Mouse (Mus musculus): Measurements from ENCODE around the gene Guca1b. TPM values are rescaled to one million over a fixed set of nuclear protein-coding genes. Genes with fewer than 3 reads are reported as not detected.
"Not testable (repeated sequence)": the region's sequence is repeated elsewhere in the genome, so short reads cannot be mapped to it uniquely, and the experiment has no call there.

The Guca1b gene
- total and polyA plus RNA-seq, 2 experiments from 2014 or later: 0.38 TPM; not detected in 1

GRCm38 (mm10) chr17:47395376-47395913 is 10.3 kb downstream of the Guca1b start:
- 2% methylated on average over 19 of the region's 20 CpGs for WGBS
- Histone ChIP-seq H3K4me1 (ENCODE audit: control insufficient read depth, insufficient read depth) (peaks cover 6% of the 10 kb centered on the region; the same call in 1 of the 2 replicates), H3K36me3 (replicated peaks; ENCODE audit: control insufficient read depth, insufficient read depth, low read length) (no peaks in the 10 kb centered on the region), H3K27ac (ENCODE audit: low read depth) (no peak overlapping the region), H3K9ac (replicated peaks; ENCODE audit: low read depth, low read length) (no peak overlapping the region; the same call in 1 of the 2 replicates), H3K4me2 (ENCODE audit: low read depth, low read length) (peak overlapping the region; percentile 56), H3K4me3 (ENCODE audit: low read depth, low read length) (peak overlapping the region; percentile 36), H3K9me3 (replicated peaks; ENCODE audit: control insufficient read depth, low read length) (no peaks in the 10 kb centered on the region), H3K27me3 (ENCODE audit: control insufficient read depth, insufficient read depth, low read length) (peaks cover 39% of the 10 kb centered on the region)
- peak; percentile 72 for ATAC-seq (ENCODE audit: insufficient read depth, low read depth)
- no peak for TF ChIP-seq EP300 (IDR thresholded peaks at IDR 0.05; ENCODE audit: low read depth)
- TF ChIP-seq CTCF (IDR thresholded peaks at IDR 0.05; ENCODE audit: low read depth): no peak
- DNase-seq (ENCODE audit: low spot score): no peak

GRCm38 (mm10) chr17:47399091-47399490 is 13.9 kb downstream of the Guca1b start:
- TF ChIP-seq EP300 (IDR thresholded peaks at IDR 0.05; ENCODE audit: low read depth): no peak
- TF ChIP-seq CTCF (IDR thresholded peaks at IDR 0.05; ENCODE audit: low read depth): no peak
- no peak for DNase-seq (ENCODE audit: low spot score)
- no peak overlapping the region for H3K27ac ChIP-seq (ENCODE audit: low read depth)
- no peak overlapping the region for H3K4me2 ChIP-seq (ENCODE audit: low read depth, low read length)
- peaks cover 28% of the 10 kb centered on the region for H3K27me3 ChIP-seq (ENCODE audit: control insufficient read depth, insufficient read depth, low read length)
- H3K4me3 ChIP-seq (ENCODE audit: low read depth, low read length): no peak overlapping the region
- H3K36me3 ChIP-seq (replicated peaks; ENCODE audit: control insufficient read depth, insufficient read depth, low read length): no peaks in the 10 kb centered on the region
- no peaks in the 10 kb centered on the region for H3K9me3 ChIP-seq (replicated peaks; ENCODE audit: control insufficient read depth, low read length)
- H3K4me1 ChIP-seq (ENCODE audit: control insufficient read depth, insufficient read depth): peaks cover 6% of the 10 kb centered on the region; the same call in 1 of the 2 replicates
- 76% methylated on average over 8 of the region's 8 CpGs for WGBS
- H3K9ac ChIP-seq (replicated peaks; ENCODE audit: low read depth, low read length): no peak overlapping the region
- no peak for ATAC-seq (ENCODE audit: insufficient read depth, low read depth)

- TF ChIP-seq CTCF (IDR thresholded peaks at IDR 0.05; ENCODE audit: low read depth) (no peak), EP300 (IDR thresholded peaks at IDR 0.05; ENCODE audit: low read depth) (no peak)
- Histone ChIP-seq H3K9ac (replicated peaks; ENCODE audit: low read depth, low read length) (no peak within 1 kb of the TSS), H3K36me3 (replicated peaks; ENCODE audit: control insufficient read depth, insufficient read depth, low read length) (no peaks in the 10 kb centered on the region), H3K27ac (ENCODE audit: low read depth) (no peak within 1 kb of the TSS), H3K4me2 (ENCODE audit: low read depth, low read length) (no peak within 1 kb of the TSS), H3K4me3 (ENCODE audit: low read depth, low read length) (no peak within 1 kb of the TSS), H3K27me3 (ENCODE audit: control insufficient read depth, insufficient read depth, low read length) (peaks cover 18% of the 10 kb centered on the region), H3K4me1 (ENCODE audit: control insufficient read depth, insufficient read depth) (no peaks in the 10 kb centered on the region), H3K9me3 (replicated peaks; ENCODE audit: control insufficient read depth, low read length) (no peaks in the 10 kb centered on the region)
- DNase-seq (ENCODE audit: low spot score) (no peak), ATAC-seq (ENCODE audit: insufficient read depth, low read depth) (no peak)
- 67% methylated on average over 10 of the region's 10 CpGs for WGBS
These were observed 15.3 kb downstream of the Guca1b start, which contains the start of gene Guca1a for GRCm38 (mm10) chr17:47400451-47400850. Gene Guca1a, minus strand, starts transcription at chr17:47400584.

GRCm38 (mm10) chr17:47407717-47408557 is 22.7 kb downstream of the Guca1b start:
- Histone ChIP-seq H3K27me3 (ENCODE audit: control insufficient read depth, insufficient read depth, low read length) (peaks cover 20% of the 10 kb centered on the region), H3K9me3 (replicated peaks; ENCODE audit: control insufficient read depth, low read length) (no peaks in the 10 kb centered on the region), H3K27ac (ENCODE audit: low read depth) (no peak overlapping the region), H3K9ac (replicated peaks; ENCODE audit: low read depth, low read length) (no peak overlapping the region), H3K4me3 (ENCODE audit: low read depth, low read length) (no peak overlapping the region), H3K4me1 (ENCODE audit: control insufficient read depth, insufficient read depth) (no peaks in the 10 kb centered on the region), H3K36me3 (replicated peaks; ENCODE audit: control insufficient read depth, insufficient read depth, low read length) (no peaks in the 10 kb centered on the region), H3K4me2 (ENCODE audit: low read depth, low read length) (no peak overlapping the region)
- no peak for ATAC-seq (ENCODE audit: insufficient read depth, low read depth)
- no peak for DNase-seq (ENCODE audit: low spot score)
- TF ChIP-seq EP300 (IDR thresholded peaks at IDR 0.05; ENCODE audit: low read depth) (no peak), CTCF (IDR thresholded peaks at IDR 0.05; ENCODE audit: low read depth) (no peak)
- WGBS: 62% methylated on average over 10 of the region's 10 CpGs

- no peaks in the 10 kb centered on the region for H3K4me1 ChIP-seq (ENCODE audit: control insufficient read depth, insufficient read depth)
- no peak for TF ChIP-seq EP300 (IDR thresholded peaks at IDR 0.05; ENCODE audit: low read depth)
- peak; percentile 55 for TF ChIP-seq CTCF (IDR thresholded peaks at IDR 0.05; ENCODE audit: low read depth)
- ATAC-seq (ENCODE audit: insufficient read depth, low read depth): no peak
- peak; percentile 43 for DNase-seq (ENCODE audit: low spot score)
- H3K9me3 ChIP-seq (replicated peaks; ENCODE audit: control insufficient read depth, low read length): no peaks in the 10 kb centered on the region
- H3K27ac ChIP-seq (ENCODE audit: low read depth): no peak overlapping the region
- 20% methylated on average over 8 of the region's 8 CpGs for WGBS
- H3K36me3 ChIP-seq (replicated peaks; ENCODE audit: control insufficient read depth, insufficient read depth, low read length): no peaks in the 10 kb centered on the region
- H3K9ac ChIP-seq (replicated peaks; ENCODE audit: low read depth, low read length): no peak overlapping the region
- no peak overlapping the region for H3K4me2 ChIP-seq (ENCODE audit: low read depth, low read length)
- H3K4me3 ChIP-seq (ENCODE audit: low read depth, low read length): no peak overlapping the region
- peaks cover 24% of the 10 kb centered on the region for H3K27me3 ChIP-seq (ENCODE audit: control insufficient read depth, insufficient read depth, low read length)
These were observed 23.3 kb downstream of the Guca1b start for GRCm38 (mm10) chr17:47408558-47408898.

GRCm38 (mm10) chr17:47409897-47410861 is 25.0 kb downstream of the Guca1b start:
- H3K27me3 ChIP-seq (ENCODE audit: control insufficient read depth, insufficient read depth, low read length): peaks cover 29% of the 10 kb centered on the region
- H3K4me3 ChIP-seq (ENCODE audit: low read depth, low read length): peak overlapping the region; percentile 36
- WGBS: 4% methylated on average over 65 of the region's 74 CpGs
- not testable (repeated sequence) for ATAC-seq (ENCODE audit: insufficient read depth, low read depth); H3K9me3 ChIP-seq (replicated peaks; ENCODE audit: control insufficient read depth, low read length); H3K27ac ChIP-seq (ENCODE audit: low read depth); H3K36me3 ChIP-seq (replicated peaks; ENCODE audit: control insufficient read depth, insufficient read depth, low read length); DNase-seq (ENCODE audit: low spot score); H3K9ac ChIP-seq (replicated peaks; ENCODE audit: low read depth, low read length); H3K4me1 ChIP-seq (ENCODE audit: control insufficient read depth, insufficient read depth)
- H3K4me2 ChIP-seq (ENCODE audit: low read depth, low read length): peak overlapping the region; percentile 48

Data from heart, postnatal 0 days (tissue).